Mouse (Mus musculus) layer of hippocampus, adult 9-10 months (tissue): Measurements from ENCODE around the gene Arhgap11a.

Source experiments
- DNase-seq: peaks from one replicate; pipeline ENCODE4 v3.0.0; 2022; ENCODE audit warnings: low spot score

Gene Arhgap11a

DNA sequence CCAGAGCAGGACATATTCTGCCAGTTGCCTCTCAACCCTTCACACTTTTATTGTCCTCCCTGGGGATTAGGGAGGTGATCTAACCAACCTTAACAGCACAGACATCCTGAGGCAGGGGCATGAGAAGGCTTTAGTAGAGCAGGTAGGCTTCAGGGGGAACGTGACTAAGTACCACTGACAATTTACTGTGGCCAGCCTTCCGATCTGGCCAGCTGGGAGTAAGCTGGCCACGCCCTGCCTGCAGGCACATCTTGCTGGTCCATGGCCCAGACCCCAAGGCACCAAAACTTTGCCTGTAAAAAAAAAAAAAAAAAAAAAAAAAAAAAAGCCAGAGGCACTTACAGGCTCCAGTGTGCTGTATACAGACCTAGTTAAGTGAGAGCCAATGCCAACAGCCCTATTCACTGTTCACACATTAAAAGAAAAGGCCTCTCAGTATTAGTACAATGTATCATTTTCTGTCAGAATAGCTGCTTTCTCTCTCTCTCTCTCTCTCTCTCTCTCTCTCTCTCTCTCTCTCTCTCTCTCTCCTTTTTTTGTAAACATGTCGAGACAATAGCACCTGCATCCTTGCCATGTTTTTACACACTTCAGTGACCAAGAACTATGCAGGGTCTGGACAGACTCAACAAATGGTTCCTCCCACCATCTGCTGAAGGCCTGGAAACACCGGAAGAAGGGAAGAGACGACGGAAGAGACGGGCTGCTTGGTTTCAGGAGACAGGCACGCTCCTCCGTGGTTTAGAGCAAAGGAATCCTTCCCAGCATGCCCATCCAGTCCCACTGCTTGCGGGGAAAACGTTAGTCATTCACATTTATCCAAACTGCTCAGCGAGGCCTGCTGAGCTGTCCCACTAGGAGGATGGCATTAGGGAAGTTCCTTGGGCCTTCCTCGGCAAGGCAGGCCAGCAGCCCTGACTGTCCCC, 30.5 kb downstream of the Arhgap11a start:
- DNase-seq, result no peak

DNA sequence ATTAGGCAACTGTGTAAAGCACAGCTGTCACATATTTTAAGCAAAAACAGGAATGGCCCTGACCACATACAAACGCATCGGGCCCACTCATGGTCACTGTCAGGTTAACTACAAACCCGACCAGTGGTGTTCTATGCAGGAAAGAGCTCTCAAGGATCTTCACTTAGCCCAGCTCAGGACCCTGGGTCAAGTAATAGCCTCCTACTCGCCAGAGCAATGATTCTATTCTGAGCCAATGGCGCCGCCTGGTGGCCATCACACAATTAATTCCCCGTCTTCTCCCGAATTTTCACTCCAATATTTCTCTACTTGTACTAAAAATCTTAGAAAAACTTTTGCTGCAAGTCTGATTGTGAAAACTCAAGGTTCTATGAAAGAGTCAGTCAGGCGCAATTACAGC, 40.8 kb downstream of the Arhgap11a start:
- DNase-seq, result no peak

DNA sequence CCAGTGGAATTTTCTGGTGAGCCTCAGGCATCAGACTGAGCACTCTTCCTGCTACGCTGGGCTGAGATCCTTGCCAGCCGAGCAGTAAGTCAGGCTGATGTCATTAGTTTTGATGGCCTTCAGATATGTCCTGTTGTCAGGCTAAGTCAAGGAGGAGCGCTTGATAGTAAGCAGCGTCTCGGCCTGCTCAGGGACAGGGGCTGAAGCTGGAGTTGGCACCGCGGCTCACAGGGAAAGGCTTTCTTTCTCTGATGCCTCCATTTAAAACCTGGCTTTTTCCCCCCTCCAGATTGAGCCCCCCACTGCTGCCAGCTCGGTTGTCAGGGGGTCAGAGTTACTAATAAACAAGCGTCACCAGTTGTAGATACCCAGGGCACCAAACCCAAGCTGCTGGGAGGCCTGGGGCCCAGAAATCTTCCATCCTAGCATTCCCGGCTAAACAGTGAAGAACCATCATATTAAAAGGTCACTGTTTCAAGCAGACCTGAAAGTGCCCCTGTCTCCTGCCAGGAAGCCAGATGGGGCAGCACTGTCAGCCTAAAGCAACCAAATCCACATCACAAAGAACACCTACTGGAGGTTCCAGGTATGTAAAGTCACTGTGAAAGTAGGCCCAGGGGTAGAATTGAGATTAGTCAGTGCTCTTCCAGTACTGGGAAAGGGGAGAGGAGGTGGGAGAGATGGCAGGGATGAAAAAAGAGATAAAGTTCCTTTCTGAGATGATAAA, 41.4 kb downstream of the Arhgap11a start:
- no peak for DNase-seq

DNA sequence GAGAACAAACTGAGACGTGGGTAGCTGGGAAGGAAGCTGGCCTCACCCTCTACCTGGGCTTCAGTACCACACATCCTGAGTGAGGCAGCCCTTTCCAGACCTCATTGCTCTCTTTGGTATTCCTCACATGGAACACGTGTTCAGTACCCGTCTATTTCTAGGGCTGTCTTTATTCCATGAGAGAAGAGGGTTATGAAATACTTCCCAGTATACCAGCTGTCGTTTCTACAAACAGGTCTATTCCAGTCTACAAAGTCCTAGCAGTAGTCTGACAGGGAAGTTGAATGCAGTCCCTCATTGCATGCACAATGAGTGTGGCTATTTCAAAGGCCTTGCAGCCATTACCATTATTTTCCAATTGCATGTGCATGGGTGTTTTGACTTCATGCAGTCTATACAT, 42.7 kb downstream of the Arhgap11a start:
- DNase-seq, result no peak

DNA sequence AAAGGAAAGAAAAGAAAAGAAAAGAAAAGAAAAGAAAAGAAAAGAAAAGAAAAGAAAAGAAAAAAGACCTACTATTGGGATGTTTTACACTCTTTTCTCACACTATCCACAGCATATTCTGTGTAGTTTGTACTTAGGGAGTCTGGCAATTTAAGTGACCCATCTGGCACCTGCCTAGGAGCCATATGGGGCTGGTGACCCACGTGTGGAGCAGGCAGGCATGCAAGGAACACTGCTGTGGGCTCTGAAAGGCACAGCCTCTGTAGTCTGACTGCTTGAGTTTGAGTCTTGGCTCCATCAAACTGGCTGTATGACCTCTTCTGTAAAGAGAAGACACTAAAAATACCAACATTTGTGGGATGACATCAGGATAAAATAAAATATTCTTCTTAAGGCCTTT, 44.7 kb downstream of the Arhgap11a start:
- no peak for DNase-seq

DNA sequence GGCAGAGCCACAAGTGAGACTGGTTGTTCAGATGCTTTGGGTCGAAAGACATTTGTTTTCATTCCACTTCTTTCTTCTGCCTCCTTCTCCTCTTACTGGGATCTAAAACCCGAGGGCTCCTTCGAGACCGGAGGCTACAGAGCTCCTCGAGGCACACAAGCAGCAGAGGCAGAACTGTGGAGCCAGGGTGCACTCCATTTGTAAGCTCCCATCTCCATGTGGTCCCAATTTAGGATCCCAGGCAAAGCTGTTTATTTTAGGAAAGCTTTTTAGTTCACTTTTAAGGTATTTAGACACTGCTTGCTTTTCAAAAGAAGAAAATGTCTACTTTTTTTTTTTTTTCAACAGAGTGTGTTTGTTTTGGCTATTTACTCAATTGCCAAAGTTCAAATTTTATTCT, 47.6 kb downstream of the Arhgap11a start:
- DNase-seq, result no peak

DNA sequence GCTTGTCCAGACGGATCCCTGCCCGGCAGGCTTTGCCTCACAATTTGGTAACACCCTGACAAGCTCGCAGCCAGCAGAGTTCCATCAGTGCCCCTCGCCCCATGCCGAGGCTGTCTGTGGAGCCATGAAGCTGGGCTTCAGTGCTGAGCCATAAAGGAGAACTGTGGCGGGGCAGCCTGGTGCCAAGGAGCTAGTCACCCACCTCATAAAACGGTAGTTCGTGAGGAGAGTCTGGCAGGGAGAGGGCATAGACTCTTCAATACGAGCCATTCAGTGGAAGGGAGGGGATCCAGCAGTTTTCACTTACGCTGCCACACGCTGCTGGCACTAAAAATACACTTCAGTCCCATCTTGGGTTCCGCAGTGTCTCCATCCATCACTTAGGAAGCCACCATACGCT, 49.9 kb downstream of the Arhgap11a start:
- DNase-seq, result no peak

DNA sequence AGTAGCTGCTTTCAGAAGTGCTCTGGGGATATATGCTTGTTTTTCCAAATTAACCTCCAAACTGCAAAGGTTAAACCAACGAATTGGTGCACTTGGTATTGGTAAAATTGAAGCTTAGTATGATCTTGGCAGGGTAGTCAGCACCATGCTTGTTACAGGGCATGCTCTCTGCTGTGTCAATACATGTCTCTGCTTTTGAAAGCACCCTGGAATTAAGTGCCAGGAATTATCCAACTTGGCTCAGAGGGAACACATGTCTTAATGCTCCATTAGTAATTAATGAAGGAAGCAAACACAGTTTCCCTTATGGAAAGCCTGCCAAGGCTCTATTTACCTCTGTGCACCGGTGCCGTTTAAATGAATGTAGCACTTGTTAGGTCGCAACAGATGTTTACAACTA, 53.3 kb downstream of the Arhgap11a start:
- no peak for DNase-seq

DNA sequence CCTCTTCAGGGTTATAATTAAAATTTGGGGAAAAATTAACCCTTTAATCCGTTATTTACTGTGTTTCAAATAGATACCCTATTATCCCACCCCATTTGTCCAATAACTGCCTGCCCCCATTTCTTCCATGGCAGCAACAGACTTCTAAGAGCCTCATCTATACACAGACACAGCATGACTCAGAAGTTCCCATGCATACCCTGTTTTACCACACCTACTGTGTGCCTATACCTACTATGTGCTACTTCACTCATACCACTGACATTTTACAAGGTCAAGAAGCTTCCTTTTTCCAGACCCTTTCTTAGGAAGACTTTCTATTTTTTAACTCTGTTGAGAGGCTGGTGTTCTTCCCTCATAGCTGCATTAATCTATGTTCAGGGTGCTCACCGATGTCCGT, 54.9 kb downstream of the Arhgap11a start:
- no peak for DNase-seq

DNA sequence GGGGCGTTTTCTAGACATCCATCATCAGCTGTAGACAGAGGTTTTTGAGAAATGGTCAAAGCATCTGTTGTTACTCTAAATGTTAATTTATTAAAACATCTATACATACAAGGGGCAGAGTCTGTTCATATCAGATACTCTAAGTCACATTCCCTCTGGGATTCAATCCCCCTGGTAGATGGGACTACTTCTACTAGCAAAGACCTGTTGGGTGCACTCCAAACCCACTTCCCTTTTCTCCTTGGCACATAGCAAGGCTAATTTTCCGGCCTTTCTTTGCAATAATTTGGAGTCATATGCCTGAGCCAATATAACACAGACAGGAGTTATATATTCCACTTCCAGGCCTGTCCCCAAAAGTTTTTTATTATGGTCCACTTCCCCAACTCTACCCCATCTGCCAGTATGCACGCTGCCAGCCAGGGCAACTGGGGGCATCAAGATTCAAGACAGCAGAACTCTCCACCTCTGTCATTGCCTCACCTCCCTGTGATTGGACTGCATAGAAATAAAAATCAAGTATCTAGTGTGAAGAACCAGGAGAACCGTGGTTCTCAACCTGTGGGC, 59.6 kb downstream of the Arhgap11a start:
- DNase-seq, result no peak

DNA sequence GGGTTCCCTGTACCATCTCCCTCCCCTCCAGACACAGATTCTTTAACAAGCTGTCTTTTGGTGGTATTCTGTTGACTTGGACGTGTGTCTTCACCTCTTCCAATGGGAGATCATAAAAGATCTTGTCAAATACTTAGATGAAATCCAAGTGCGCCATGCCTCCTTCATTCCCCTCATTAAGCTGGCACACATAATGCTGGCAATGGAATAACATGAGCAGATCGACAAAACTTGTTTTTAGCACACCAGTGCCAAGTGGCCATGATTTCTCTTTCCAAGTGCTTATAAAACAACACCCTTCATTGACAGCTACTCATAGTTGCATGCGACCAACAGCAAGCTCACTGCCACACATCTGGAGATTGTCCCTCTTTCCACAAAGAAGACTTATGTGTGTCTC, 60.6 kb downstream of the Arhgap11a start:
- DNase-seq, result no peak

DNA sequence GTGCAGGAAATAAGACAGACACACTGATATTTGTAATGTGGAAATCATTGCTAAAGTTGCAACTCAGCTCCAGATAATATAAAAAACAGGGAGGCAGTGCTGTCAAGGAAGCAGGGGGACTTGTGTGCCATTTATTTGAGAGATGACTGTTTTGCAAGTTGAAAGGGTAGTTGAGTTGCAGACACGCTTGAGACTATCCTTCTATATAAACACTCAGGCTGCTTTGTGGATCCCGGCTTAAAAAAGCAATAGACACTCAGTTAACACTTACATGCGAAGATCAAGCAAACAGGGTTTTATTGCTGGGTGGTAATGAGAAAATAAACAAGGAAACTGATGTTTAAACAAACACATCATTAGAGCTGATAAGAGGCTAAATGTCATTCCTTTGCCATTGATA, 63.6 kb downstream of the Arhgap11a start:
- no peak for DNase-seq

DNA sequence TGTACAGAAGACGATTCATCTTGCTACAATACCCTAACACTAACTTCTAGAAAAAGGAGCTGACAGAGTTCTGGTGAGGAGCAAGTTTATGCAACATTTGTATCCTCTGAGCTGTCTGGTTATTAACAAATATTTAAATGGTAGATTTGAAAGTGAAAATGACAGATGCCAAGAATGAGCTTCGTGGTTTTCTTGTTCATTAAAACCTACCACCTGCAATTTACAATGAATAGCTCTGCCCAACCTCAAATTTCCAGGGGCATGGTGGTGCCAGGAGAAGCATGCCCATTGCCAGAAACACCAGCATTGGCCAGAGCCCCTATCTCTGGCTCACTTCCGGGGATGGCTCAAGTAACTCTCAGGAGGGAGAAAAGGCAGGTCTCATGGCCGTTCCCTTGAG, 66.9 kb downstream of the Arhgap11a start:
- no peak for DNase-seq
